Mouse (Mus musculus) forebrain, embryonic 14.5 days (tissue): ENCODE results near the gene Creg1. TPM values are rescaled to one million over a fixed set of nuclear protein-coding genes. Genes with fewer than 3 reads are reported as not detected.
A peak's percentile ranks its signal among the peaks of the same experiment; 100 is the strongest.

Experiments
- ATAC-seq: fragments of 200-750 bp; cut with Nextera tagmentation; 2 replicates; pipeline ENCODE4 v1.8.0; 2017; ENCODE audit warnings: mild to moderate bottlenecking, moderate library complexity
- DNase-seq: peaks from one replicate; pipeline ENCODE4 v3.0.0-alpha.2; 2015; ENCODE audit warnings: low spot score
- H3K27ac ChIP-seq: fragments of 300-500 bp; sonication (generic); 2 replicates; pipeline ENCODE4 v1.5.1; 2014; ENCODE audit warnings: low read depth, mild to moderate bottlenecking, control low read depth, low read length, moderate library complexity
- H3K27me3 ChIP-seq: fragments of 300-500 bp; sonication (generic); replicated peaks from 2 replicates; pipeline ENCODE4 v1.6.1; 2014; ENCODE audit warnings: low read length, control low read depth, mixed read lengths; ENCODE audit not compliant: control insufficient read depth, insufficient read depth
- H3K36me3 ChIP-seq: fragments of 300-500 bp; sonication (generic); 2 replicates; pipeline ENCODE4 v1.6.1; 2014; ENCODE audit warnings: low read length, control low read depth; ENCODE audit not compliant: control insufficient read depth, insufficient read depth
- H3K4me1 ChIP-seq: fragments of 300-500 bp; sonication (generic); 2 replicates; pipeline ENCODE4 v1.6.1; 2014; ENCODE audit warnings: antibody characterized with exemption, low read length, control low read depth; ENCODE audit not compliant: control insufficient read depth, insufficient read depth
- H3K4me2 ChIP-seq: fragments of 300-500 bp; sonication (generic); 2 replicates; pipeline ENCODE4 v1.6.1; 2014; ENCODE audit warnings: mild to moderate bottlenecking, control low read depth, low read length
- H3K4me3 ChIP-seq: fragments of 300-500 bp; sonication (generic); 2 replicates; pipeline ENCODE4 v1.5.1; 2014; ENCODE audit warnings: low read depth, low read length, control low read depth
- H3K9ac ChIP-seq: fragments of 300-500 bp; sonication (generic); 2 replicates; pipeline ENCODE4 v1.6.1; 2014; ENCODE audit warnings: mild to moderate bottlenecking, low read length, control low read depth, moderate library complexity
- H3K9me3 ChIP-seq: fragments of 300-500 bp; sonication (generic); replicated peaks from 2 replicates; pipeline ENCODE4 v1.6.1; 2016; ENCODE audit warnings: low read length, control low read depth, mixed read lengths; ENCODE audit not compliant: control insufficient read depth
- WGBS: fragments of 180-500 bp; shearing (Covaris S2); extraction: QIAGEN DNeasy Blood & Tissue Kit; methylation state at CpG from one replicate; pipeline ENCODE4 v1.1.7; 2014; 5-methylcytosine and 5-hydroxymethylcytosine counted together
- polyA plus RNA-seq: library from polyadenylated mRNA; unstranded; fragments of >200 nt; fragmentation: Nextera tagmentation; extraction: Ambion mirVana; gene quantifications from 2 replicates; pipeline ENCODE4 v1.2.1, GENCODE M21; 2014

Gene Creg1
- polyA plus RNA-seq, 1 experiment from 2014 or later = 28.8 TPM

DNA sequence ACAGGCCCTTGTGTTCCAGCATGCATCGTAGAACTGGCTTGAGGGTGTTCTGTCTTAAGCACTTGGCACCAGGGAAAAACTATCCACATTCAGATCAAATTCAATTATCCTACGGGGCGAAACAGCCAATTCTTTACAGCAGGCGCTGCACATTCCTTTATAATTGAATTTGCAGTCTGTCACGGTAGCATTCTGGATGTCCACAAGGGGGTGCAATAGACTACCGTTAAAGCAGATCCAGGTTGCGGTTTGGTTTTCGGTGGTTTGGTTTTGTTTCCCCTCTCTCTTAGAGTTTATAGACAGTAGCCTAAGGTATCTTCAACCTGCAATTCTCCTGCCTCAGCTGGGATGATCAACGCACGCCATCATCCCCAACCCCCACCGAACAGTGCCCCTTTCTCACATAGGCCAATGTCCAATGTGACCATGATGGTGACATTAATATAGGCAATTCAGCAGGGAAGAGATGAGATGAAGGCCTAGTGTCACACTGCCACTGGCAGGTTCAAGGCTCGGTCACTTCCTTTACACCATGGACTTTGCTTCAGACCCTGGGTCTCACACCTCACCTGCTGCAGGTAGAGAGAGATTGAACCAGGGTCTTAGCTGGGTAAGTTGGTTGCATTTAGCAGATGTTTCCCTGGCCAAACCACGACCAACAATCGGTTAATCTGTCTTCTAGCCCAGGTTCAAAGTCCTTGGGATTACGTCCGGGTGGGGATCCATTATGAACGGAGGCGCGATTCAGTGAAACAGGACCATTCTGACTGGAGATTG, 12.2 kb downstream of the Creg1 start:
- H3K4me3 ChIP-seq = no peak overlapping the region
- H3K4me2 ChIP-seq = no peak overlapping the region
- peak; percentile 26 for ATAC-seq
- H3K27me3 ChIP-seq = no peaks in the 10 kb centered on the region
- H3K36me3 ChIP-seq = no peaks in the 10 kb centered on the region
- DNase-seq = peak; percentile 89
- no peaks in the 10 kb centered on the region for H3K9me3 ChIP-seq
- no peak overlapping the region for H3K9ac ChIP-seq
- H3K4me1 ChIP-seq = peaks cover 3% of the 10 kb centered on the region; the same call in 1 of the 2 replicates
- 39% methylated on average over 19 of the region's 19 CpGs for WGBS
- H3K27ac ChIP-seq = no peak overlapping the region

DNA sequence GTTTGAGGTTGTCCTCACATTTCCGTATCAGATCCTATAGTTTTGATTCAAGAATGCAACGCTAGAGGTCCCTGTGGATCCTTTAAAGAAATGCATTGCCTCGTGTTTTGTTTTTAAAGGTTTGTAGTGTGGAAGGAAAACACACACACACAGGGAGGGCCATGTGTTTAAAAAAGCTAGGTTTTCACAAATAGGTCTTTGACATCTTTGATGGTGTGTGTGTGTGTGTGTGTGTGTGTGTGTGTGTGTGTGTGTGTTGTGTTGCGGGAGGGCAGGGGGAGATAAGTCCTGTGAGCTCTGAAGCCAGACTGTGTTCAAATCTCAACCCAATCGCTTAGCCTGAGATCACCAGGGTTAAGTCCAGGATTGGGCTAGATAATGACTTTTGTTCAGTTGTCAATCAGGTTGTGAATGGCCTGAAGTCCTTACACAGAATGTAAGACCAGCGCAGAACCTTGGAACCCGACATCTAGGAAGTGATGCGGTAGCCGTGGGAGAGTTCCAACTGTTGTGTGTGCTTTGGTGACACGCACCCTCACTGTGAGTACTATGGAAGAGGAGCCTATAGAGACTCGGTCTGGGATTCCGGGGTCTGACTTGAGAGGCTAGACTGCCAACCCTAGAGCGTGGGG, 16.5 kb downstream of the Creg1 start:
- H3K27me3 ChIP-seq = 0 out of 2 replicates have a peak, but pooled peaks cover 3% of the 10 kb centered on the region
- H3K27ac ChIP-seq = no peak overlapping the region
- peak overlapping the region; percentile 46 for H3K9ac ChIP-seq
- ATAC-seq (peak; percentile 66), DNase-seq (peak; percentile 86)
- 2% methylated on average over 13 of the region's 13 CpGs for WGBS
- peak overlapping the region; percentile 56 for H3K4me2 ChIP-seq
- H3K9me3 ChIP-seq = no peaks in the 10 kb centered on the region
- H3K4me3 ChIP-seq = peak overlapping the region; percentile 31
- H3K4me1 ChIP-seq = peaks cover 3% of the 10 kb centered on the region; the same call in 1 of the 2 replicates
- H3K36me3 ChIP-seq = no peaks in the 10 kb centered on the region

GRCm38 (mm10) chr1:165780586-165781111, 17.1 kb downstream of the Creg1 start:
- WGBS = 1% methylated on average over 20 of the region's 20 CpGs
- ATAC-seq (peak; percentile 80), DNase-seq (peak; percentile 59)
- Histone ChIP-seq H3K4me3 (peak overlapping the region; percentile 31), H3K27me3 (0 out of 2 replicates have a peak, but pooled peaks cover 3% of the 10 kb centered on the region), H3K4me2 (peak overlapping the region; percentile 56), H3K9me3 (no peaks in the 10 kb centered on the region), H3K9ac (peak overlapping the region; percentile 46), H3K4me1 (peaks cover 3% of the 10 kb centered on the region; the same call in 1 of the 2 replicates), H3K27ac (no peak overlapping the region), H3K36me3 (no peaks in the 10 kb centered on the region)

DNA sequence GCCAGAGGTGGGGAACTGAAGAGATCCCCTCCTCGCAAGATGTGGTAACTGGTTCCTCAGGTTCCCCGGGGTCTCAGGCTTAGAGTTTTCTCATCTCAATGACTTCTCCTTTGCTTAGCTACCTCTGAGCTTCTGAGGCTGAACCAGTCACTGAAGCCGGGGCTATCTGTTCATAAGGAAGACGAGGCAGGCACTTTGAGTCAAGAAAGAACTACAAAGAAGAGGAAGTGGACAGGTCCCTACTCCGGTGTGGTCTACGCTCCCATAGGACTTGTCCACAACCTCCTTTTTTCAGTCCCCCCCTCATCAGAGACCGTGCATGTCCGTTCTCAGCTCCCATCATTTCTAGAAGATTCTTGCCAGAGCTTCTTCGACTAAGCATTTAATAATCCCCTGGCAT, 17.9 kb downstream of the Creg1 start:
- H3K27me3 ChIP-seq = 0 out of 2 replicates have a peak, but pooled peaks cover 3% of the 10 kb centered on the region
- no peak overlapping the region; the same call in 1 of the 2 replicates for H3K4me2 ChIP-seq
- no peak overlapping the region for H3K27ac ChIP-seq
- no peaks in the 10 kb centered on the region for H3K36me3 ChIP-seq
- no peaks in the 10 kb centered on the region for H3K9me3 ChIP-seq
- H3K9ac ChIP-seq = no peak overlapping the region
- whole genome bisulfite sequencing = 92% methylated on average over 9 of the region's 9 CpGs
- no peak overlapping the region for H3K4me3 ChIP-seq
- peaks cover 5% of the 10 kb centered on the region; the same call in 1 of the 2 replicates for H3K4me1 ChIP-seq
- ATAC-seq (no peak), DNase-seq (no peak)

- Histone ChIP-seq H3K27me3 (0 out of 2 replicates have a peak, but pooled peaks cover 3% of the 10 kb centered on the region), H3K4me3 (no peak overlapping the region), H3K9me3 (no peaks in the 10 kb centered on the region), H3K9ac (no peak overlapping the region), H3K4me1 (peaks cover 5% of the 10 kb centered on the region; the same call in 1 of the 2 replicates), H3K36me3 (no peaks in the 10 kb centered on the region), H3K27ac (no peak overlapping the region), H3K4me2 (no peak overlapping the region)
- no peak for ATAC-seq
- WGBS = 91% methylated on average over 12 of the region's 12 CpGs
- DNase-seq = no peak
These were observed 18.4 kb downstream of the Creg1 start for GRCm38 (mm10) chr1:165781911-165782310.

- DNase-seq (peak; percentile 57), ATAC-seq (peak; percentile 64)
- H3K36me3 ChIP-seq = no peaks in the 10 kb centered on the region
- no peak overlapping the region for H3K9ac ChIP-seq
- WGBS = 36% methylated on average over 11 of the region's 11 CpGs
- H3K4me3 ChIP-seq = no peak overlapping the region
- no peak overlapping the region; the same call in 1 of the 2 replicates for H3K27ac ChIP-seq
- no peaks in the 10 kb centered on the region for H3K9me3 ChIP-seq
- 0 out of 2 replicates have a peak overlapping the region, but pooled peaks have one; percentile 18 for H3K4me2 ChIP-seq
- H3K4me1 ChIP-seq = peaks cover 2% of the 10 kb centered on the region; the same call in 1 of the 2 replicates
- 0 out of 2 replicates have a peak, but pooled peaks cover 3% of the 10 kb centered on the region for H3K27me3 ChIP-seq
These were observed 22.8 kb downstream of the Creg1 start for GRCm38 (mm10) chr1:165786296-165786695.

DNA sequence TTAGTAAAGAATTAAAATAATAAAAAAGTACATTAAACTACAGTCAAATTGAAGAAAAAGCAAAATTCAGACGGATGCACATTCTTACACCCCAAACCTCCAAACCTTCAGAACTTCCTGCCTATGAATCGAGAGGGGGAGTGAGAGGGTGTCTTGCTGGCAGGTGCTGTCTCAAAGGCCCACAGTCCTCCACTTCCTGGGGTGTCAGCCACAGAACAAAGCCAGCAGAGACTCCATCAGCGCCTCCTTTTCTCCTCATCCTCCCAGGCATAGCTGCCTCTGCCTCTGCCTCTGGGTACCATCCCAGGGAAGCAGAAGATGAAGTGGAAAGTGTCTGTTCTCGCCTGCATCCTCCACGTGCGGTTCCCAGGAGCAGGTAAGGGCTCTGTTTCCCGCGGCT, 25.0 kb downstream of the Creg1 start, which contains the start of gene Cd247:
TSS of gene Cd247 (plus strand) at position 171 of the 400 bp plus-strand sequence.
- DNase-seq = no peak
- H3K36me3 ChIP-seq = no peaks in the 10 kb centered on the region
- H3K4me3 ChIP-seq = no peak within 1 kb of the TSS
- 73% methylated on average over 8 of the region's 8 CpGs for WGBS
- no peak within 1 kb of the TSS for H3K4me2 ChIP-seq
- no peaks in the 10 kb centered on the region for H3K27me3 ChIP-seq
- H3K4me1 ChIP-seq = peaks cover 2% of the 10 kb centered on the region; the same call in 1 of the 2 replicates
- no peak within 1 kb of the TSS for H3K9ac ChIP-seq
- ATAC-seq = no peak
- H3K9me3 ChIP-seq = no peaks in the 10 kb centered on the region
- no peak within 1 kb of the TSS for H3K27ac ChIP-seq

- ATAC-seq = no peak
- no peaks in the 10 kb centered on the region for H3K36me3 ChIP-seq
- no peaks in the 10 kb centered on the region for H3K9me3 ChIP-seq
- no peaks in the 10 kb centered on the region for H3K27me3 ChIP-seq
- 86% methylated on average over 17 of the region's 17 CpGs for WGBS
- no peak for DNase-seq
- no peak overlapping the region for H3K9ac ChIP-seq
- no peak overlapping the region for H3K4me3 ChIP-seq
- H3K4me1 ChIP-seq = peaks cover 2% of the 10 kb centered on the region; the same call in 1 of the 2 replicates
- no peak overlapping the region for H3K27ac ChIP-seq
- no peak overlapping the region for H3K4me2 ChIP-seq
These were observed 25.6 kb downstream of the Creg1 start for GRCm38 (mm10) chr1:165789066-165789660.
